Mouse (Mus musculus) v-Abl transformed pro-B cells (cell line): Measurements from ENCODE around the gene Fbxl20.
"Not testable (repeated sequence)": the region's sequence is repeated elsewhere in the genome, so short reads cannot be mapped to it uniquely, and the experiment has no call there.

Experiments
- in situ Hi-C, 2 experiments: fragments of 400-800 bp; cut with MboI; formaldehyde crosslinking; loops; one replicate each; pipeline ENCODE4 v1.15.1; 2025; ENCODE audit not compliant: unreplicated experiment in 2 of 2

The Fbxl20 gene

DNA sequence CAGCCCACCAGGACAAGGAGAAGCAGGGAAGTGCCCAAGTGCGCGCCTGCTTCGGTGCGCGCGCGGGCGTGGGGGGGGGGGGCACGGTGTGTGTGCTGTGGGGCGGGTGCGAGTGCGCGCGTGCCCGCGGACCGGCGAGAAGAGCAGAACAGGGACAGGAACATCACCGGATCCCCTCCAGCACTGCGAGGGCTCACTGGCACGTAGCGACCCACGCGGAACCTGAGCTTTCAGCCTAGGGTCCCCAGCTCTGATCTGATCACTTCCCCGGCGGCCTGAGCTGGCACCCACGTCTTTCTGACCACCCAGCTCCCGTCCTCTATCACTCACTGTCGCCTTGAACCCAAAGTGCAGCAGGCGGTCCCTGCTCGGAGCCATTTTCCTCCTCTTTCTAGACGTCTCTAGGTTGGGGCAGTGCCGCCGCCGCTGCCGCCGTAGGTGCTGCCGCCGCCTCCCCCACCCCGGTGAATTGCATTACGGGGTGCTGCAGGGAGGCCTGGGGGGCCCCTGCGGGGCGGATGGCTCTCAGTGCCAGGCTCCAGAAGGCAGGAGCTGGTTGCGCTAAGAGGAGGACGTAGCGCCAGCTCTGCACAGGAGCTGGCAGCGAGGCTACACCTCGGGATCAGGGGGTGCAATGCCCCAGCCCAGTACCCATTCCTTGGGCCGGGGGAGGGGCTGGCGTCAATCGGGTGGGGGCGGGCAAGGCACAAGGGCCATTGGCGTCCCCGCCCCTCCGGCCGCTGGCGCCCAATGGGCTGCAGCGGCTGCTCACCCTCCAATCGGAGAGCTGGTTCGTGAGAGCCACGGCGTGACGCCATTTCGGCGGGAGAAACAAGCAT lies at the start of gene Fbxl20:
Gene Fbxl20 (minus strand): TSS at position 618 of the 839 bp plus-strand sequence.
- in situ Hi-C loops: no loop called here

DNA sequence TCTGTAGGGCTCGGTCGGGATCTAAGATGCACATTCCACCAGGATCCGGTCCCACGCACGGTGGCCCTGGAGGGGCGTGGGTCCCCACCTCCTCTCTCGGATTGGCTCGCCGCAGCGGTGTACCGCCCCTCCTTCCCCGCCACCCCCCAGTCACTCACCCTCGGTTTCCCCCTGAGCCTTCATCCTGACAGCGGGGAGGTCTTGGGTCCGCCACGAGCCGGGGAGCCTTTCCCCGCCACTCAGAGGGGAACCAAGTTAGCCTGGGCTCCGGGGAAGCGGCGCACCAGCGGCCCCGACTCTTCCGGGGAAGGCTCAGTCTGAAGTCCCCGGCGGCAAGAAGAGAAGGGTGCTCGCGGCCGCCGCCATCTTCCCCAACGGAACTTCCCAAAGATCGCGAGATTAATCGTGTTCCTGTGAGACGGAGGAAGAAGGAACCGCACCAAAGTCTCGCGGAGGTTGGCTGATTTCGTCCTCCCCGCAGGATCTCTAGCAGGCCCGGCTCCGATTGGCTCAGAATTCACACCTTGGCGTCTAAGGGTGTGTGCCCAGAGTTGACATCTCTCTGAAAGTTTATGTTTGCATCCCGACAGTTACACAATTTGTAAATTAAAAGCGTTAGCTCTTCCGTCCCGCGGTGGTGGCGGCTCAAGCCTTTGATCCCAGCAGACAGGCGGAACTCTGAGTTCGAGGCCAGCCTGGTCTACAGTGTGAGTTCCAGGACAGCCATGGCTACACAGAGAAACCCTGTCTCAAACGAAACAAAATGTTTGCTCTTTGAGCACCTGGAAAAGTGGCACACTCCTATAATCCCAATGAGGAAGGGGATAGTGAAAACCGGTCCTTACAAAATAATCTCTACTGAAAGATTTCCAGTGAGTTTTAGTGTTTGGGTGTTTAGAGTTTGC lies 43.0 kb upstream of the Fbxl20 start, which contains the start of gene Med1:
Gene Med1 (minus strand): TSS at position 393 of the 905 bp plus-strand sequence.
- in situ Hi-C loops: loop anchor here in 1 of 2 experiments (5.0 kb wide), 1 partner anchor 36 kb away; no protein-coding TSS in a partner anchor

DNA sequence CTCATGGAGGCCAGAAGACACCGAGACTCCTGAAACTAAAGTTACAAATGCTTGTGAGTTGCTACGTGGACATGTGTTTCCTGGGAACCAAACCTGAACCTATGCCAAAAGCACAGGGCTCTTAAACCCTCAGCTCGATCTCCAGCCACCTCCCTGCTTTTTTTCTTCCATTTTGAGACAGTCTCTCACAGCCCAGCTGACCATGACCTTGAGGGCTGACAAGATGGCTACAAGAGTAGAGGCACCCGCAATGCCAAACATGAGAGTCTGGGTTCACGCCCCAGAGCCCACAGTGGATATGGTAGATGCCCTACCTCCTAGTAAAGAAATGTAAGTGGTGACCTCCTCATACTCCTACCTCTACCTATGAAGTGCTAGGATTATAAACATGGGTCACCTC lies 40.6 kb upstream of the Fbxl20 start:
- in situ Hi-C loops: loop anchor here in 1 of 2 experiments (5.0 kb wide), 1 partner anchor 34 kb away; no protein-coding TSS in a partner anchor

DNA sequence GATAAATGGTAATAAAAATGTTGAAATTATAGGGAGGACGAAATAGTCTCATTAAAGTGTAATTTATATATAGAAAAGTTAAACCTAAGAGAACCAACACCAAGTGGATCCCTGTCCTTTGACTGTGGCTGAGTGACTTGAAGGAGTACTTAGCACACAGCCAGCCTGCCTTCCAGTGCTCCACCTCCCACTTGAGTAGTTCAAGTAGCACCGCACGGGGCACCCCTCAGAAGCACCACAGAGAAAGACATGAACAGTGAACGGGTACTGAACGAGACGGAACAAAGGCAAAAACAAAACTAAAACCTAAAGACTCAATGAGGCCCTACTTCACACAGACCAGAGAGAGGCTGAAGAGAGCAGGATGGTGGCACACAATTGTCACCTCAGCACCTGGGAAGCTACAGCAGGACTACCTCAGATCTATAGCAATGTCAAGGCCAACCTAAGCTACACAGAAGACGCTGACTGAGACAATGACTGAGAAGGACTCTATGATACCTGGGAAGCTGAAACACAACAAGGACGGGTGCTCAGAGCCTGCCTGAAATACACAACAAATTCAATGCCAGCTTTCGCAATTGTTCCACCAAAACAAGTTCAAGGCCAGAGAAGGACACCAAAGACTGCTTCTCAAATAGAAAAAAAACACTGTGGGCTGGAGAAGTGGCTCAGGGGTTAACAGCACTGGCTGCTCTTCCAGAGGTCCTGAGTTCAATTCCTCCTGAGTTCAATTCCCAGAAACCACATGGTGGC lies 37.6 kb upstream of the Fbxl20 start:
- in situ Hi-C loops: no loop called here

DNA sequence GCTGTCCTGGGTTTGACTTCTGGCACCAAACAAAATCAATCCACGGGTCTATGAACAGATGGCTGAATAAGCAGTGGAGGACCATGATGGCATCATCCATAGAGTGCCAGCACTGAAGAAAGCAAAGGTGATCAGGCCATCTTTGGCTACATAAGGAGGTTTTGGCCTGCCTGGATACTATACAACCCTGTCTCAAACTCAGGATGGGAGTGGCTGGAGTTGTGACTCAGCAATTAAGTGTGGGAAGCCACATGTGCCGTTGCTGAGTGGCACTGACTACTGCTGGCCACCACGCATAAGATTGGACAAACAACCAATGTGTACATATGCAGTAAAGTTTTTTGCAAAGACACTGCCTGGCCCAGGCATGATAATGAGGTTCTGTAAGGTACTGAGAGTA lies 31.9 kb upstream of the Fbxl20 start:
- in situ Hi-C loops: not testable (repeated sequence)

DNA sequence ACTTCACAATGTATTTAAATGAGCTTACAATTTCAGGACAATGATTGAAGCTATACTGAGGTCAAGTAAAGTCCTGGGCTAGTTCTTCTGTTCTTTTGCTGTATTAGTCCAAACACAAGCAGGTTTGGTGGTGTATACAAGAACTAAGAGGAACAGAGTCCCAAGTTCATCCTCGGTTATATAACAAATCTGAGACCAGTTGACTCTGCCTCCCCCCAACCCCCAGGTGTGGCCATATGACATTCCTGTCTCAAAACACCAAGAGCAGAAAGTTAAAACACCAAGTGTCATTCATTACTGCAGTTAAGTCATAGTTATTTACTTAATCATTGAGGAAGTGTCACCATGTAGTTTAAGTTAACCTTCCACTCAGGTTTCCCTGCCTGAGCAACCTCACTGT lies 18.2 kb upstream of the Fbxl20 start:
- in situ Hi-C loops: no loop called here

DNA sequence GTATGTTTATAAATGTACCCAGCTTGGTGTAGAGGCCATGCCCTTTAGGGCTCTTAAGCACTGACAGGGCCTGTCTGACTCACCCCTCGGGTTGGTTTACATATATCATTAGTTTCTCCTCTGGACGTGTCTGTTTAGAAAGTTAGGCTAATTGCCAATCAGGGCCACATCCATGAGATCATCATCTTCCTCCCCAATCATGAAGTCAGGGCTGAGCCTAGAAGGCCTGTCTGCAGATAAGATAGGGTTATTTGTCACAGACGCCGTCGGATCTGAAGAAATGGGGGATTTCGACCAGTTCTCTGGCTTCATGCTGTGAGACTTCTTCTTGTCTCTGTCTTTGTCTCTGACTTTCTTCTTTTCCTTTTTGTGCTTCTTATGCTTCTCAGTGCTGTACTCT lies 4.9 kb upstream of the Fbxl20 start:
- in situ Hi-C loops: loop anchor here in 1 of 2 experiments (5.0 kb wide), 1 partner anchor 37 kb away; the partner anchor contains the start of gene Med1

DNA sequence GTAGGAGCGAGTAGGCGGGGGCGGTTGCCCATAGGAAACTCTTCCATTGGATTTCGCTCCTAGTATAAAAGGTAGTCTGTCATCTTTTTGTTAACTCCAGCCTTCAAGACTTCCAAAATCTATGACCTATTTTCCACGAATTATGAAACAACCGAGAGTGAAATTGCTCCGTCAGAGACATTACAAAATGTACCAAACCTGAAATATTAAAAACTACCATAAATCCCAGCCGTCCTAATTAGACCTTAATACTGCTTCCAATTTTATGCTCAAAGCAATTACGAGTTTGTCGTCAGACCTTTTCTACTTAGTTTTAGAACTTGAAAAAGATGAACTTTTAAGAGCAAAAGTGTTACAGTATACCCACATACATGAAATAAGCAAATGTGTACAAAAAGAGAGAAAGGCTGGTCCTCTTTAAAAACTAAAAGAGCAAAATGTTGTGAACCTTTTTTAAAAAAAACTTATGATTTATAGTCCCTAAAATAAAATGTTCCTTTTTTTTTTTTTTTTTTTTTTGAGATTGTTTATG lies 488 bp upstream of the Fbxl20 start:
- in situ Hi-C loops: no loop called here

DNA sequence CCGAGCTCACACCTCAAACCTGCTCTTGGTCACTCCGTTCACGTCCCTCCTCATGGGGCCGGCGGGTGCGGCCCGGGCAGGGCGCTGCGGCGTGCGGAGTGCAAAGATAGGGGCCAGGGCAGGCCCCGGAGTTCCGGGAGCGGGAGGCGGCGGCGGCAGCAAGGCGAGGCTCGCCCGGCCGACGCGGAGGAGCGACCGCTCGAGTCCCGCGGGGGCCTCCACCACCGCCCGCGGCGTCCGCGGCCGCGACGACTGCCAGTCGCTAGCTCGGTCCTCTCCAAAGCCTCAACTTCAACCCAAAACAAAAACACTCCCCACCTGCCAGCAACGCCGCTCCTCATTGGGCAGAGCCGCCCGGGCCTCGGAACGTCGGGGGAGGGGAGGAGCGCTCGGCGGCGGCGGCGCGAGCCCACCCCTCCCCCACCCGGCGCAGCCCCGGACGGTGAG lies 876 bp downstream of the Fbxl20 start:
- in situ Hi-C loops: no loop called here

DNA sequence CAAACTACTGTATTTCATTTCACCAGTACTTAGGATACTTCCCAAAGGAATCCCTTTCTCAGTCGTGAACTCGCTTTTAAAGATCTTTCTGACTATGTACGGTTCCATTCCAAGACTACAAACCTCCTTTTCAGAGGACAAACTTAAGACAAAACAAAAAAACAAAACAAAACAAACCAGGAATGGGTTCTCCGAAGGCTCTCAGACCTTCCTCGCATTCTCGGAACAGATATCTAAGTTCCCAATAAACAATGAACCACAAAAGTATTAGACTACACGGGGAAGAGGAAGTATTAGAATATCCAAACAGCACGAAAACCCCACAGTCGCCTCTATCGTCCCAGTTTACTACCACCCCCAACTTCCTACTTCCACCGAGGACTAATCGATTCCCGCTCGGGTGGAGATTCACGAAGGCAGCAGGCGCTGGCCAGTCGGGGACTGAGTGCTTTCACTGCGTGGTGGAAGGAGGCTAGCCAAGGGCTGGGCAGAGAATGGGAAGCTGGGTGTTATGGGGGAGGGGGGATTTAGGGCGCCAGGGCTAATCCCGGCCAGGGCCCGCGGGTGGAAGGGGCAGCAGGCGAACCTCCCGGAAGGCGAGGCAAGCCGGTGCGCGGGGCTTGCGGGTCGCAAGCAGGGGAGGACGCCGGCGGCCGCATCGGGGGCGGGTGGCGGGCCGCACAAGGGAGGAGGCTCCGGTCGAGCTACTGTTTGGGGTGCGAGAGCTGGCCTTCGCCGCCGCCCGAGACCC lies 1.5 kb downstream of the Fbxl20 start:
- in situ Hi-C loops: no loop called here

DNA sequence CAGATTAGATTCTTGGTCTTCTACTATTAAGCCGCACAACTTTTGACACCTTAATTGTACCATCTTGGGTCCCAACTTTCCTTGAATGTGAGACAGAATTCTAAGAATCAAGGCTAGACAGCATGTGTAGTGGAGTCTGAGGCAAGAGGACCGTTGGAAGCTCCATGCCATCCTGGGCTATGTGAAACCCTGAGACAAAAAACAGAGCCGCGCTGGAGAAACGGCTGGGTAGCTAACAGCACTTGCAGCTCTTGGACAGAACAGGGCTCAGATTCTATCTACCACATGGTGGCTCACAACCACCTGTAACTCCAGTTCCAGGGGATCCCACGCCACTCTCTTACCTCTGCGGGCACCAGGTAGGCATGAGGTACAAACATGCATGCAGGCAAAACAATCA lies 4.3 kb downstream of the Fbxl20 start:
- in situ Hi-C loops: no loop called here

DNA sequence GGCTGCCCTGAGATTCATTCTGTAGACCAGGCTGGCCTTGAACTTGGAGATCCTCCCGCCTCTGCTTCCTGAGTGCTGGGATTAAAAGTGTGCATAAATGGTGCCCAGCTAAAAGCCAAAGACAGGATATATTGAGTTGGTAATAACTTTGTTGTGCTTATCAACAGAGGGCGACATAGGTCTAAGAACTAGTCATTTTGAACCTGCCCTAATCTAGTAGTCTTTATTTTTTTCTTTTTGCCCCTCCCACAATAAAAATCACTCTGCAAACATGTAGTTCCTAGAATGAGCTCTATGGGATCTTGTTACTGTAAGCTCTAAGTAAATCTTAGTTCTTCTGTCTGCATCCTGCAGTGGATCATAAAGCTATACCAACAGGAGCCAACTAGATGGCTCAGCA lies 7.7 kb downstream of the Fbxl20 start:
- in situ Hi-C loops: no loop called here

DNA sequence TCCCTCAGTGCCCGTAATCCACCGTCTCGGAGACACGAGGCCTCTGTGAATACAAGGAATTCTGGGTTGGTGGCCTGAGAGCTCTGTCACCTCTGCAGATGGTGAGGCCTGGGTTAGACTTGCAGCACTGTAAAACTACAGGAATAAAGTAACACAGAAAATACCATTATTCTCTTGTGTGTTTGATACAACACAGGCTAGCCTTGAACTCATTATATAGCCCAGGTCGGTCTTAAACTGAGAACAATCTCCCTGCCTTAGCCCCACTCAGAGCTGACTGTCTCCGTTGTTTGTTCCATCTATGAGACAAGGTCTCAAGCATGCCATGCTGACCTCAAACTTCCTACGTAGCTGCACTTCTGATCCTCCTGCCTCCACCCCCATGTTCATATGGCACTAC lies 11.3 kb downstream of the Fbxl20 start:
- in situ Hi-C loops: no loop called here

DNA sequence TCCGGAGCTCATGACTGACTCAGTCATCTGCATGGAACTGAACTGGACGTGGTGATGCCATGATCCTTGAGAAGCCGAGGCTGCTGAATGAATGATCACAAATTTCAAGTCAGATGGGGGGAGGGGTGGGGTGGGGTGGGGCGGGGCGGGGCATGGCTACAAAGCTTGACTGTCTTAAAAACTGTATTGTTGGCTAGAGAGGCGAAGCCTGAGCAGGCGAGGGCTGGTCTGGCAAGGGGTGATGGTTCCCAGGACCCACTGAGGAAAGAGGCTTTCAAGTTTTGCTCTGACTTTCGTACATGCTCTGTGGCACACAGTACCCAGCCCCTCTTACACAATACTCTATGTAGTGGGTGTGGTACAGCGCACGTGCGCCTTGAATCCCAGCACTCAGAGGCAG lies 12.4 kb downstream of the Fbxl20 start:
- in situ Hi-C loops: no loop called here

DNA sequence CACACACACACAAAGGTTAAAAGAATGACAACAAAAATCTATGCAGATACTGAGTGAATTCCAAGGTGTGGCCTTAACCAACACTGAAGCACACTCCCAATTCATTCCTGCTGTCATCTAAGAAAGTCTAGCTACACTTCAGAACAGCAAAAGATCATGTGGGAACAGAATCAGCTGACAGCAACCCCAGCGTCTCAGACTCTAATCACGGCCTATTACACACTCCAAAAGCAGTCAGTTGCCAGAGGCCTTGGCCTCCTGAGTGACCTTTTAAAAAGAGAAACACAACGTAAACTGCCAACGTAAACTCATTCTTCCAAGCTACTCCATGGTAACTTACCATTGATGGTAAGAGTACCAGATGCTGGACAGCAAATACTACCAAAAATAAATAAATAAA lies 15.3 kb downstream of the Fbxl20 start:
- in situ Hi-C loops: no loop called here

DNA sequence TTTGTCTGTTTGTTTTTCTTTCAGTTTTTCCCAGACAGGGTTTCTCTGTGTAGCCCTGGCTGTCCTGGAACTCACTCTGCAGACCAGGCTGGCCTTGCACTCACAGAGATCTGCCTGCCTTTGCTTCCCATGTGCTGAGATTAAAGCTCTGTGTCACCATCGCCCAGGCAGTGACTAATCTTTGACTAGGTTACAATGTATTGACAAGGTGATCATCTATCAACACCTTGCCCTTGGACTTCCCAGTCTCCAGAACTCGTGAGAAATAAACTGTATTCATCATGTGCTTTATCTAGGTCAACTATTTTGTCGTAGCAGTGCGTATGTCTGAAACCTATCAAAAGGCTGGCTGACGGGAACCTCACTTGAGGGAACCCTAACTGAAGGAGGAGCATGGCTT lies 26.8 kb downstream of the Fbxl20 start:
- in situ Hi-C loops: no loop called here

DNA sequence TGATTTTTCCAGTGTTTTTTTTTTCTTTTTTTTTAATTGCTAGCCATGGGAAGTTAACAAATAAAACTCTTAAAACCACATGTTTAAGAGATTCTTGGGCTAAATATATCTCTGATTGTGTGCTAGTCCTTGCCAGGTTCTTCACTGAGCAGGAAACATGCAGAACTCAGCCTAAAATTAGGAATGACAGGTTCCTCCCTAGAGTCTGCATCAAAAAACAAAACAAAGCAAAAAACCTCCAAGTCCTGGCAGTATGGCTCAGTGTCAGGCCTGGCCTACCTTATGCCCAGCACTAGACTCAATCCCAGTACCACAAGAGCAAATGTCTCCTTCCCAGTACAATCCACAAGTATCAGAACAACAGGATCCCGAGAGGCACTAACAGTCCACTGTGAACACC lies 35.8 kb downstream of the Fbxl20 start:
- in situ Hi-C loops: loop anchor here in 1 of 2 experiments (10.0 kb wide), 1 partner anchor 60 kb away; no protein-coding TSS in a partner anchor

DNA sequence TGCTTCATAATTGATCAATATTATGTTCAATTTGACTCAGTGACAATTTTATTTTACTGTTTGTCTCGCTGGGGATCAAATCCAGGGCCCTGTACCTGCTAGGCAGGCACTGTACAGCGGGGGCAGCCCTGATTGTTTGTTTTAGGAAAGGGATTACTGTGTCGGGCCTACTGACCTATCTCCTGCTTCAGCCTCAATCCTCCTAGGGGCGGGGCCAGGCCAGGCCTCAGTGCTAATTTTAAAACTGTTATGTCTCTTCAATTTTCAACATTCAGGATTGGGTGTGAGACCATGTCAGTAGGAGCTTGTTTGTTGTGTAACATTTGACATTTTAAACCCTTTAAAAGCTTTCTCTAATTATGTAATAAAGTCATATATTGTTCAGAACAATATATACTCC lies 36.7 kb downstream of the Fbxl20 start:
- in situ Hi-C loops: loop anchor here in 1 of 2 experiments (10.0 kb wide), 1 partner anchor 61 kb away; no protein-coding TSS in a partner anchor

DNA sequence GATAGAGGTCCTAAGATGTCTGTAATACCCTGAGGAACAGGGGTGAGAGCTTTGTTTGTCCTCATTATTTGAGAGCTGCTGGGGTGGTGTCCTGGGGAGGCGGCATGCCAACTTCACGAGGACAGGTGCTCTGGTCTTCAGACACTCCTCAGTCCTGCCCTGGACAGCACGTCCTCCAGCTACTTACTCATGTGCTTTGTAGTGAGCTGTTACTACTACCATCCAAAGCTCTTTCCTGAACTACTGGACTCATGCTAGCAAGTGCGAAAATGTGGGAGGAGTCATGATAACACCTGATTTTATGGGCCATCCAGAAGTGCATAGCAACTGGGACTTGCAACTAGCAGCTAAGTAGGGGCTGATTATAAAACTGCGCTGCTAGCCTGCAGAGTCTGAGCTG lies 40.5 kb downstream of the Fbxl20 start:
- in situ Hi-C loops: loop anchor here in 1 of 2 experiments (10.0 kb wide), 2 partner anchors 65 to 125 kb away; no protein-coding TSS in a partner anchor
